Mouse (Mus musculus): ENCODE results near the gene S100a5. TPM values are rescaled to one million over a fixed set of nuclear protein-coding genes. Genes with fewer than 3 reads are reported as not detected.
A peak's percentile ranks its signal among the peaks of the same experiment; 100 is the strongest.

Gene S100a5
- total and polyA plus RNA-seq, 2 experiments from 2014 or later: not detected

DNA sequence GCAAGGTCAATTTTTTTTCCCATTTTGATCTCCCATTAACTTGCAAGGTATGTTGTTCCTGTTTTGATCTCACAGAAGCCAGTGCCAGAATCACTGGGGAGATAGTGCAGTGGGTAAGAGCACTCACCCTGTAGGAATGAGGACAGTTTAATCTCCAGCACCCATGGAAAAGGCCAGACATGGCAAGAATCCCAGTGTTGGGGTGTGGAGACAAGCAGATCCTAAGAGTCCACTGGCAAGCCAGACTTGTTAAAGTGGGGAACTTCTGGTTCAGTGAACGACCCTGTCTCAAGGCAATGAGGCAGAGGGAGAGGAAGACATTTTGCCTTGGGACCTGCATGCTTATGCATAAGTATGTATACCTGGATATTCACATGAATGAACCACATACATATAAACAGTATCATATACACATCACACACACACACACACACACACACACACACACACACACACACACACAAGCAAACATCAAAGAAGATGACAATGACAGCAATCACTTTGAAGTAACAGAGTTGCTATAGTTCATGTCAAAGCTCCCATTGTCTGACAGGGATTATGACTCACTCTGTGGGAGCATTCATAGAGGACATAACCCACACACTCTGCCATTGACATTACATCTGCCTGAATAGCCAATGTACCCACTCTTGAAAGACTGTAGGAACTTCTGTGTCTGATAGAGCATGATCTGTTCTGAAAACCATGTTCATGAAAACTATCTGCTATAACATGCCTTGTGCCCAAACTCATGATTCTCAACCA, 30.4 kb downstream of the S100a5 start:
- ATAC-seq (no peak), DNase-seq (ENCODE audit: low spot score) (no peak)
- H3K4me1 ChIP-seq (ENCODE audit: insufficient read depth, low read length): no peaks in the 10 kb centered on the region
- H3K27ac ChIP-seq: no peak overlapping the region
- no peak overlapping the region for H3K4me3 ChIP-seq (ENCODE audit: low read length)
- 92% methylated on average over 1 of the region's 1 CpGs for WGBS
- no peaks in the 10 kb centered on the region for H3K36me3 ChIP-seq (ENCODE audit: insufficient read depth, low read length)
- no peaks in the 10 kb centered on the region for H3K9me3 ChIP-seq (ENCODE audit: low read length)
- H3K27me3 ChIP-seq (ENCODE audit: insufficient read depth, low read length): no peaks in the 10 kb centered on the region
- H3K4me2 ChIP-seq (ENCODE audit: low read depth, low read length): no peak overlapping the region
- no peak overlapping the region for H3K9ac ChIP-seq (replicated peaks; ENCODE audit: low read length)
- TF ChIP-seq CTCF (IDR thresholded peaks at IDR 0.05; ENCODE audit: low read depth): no peak

DNA sequence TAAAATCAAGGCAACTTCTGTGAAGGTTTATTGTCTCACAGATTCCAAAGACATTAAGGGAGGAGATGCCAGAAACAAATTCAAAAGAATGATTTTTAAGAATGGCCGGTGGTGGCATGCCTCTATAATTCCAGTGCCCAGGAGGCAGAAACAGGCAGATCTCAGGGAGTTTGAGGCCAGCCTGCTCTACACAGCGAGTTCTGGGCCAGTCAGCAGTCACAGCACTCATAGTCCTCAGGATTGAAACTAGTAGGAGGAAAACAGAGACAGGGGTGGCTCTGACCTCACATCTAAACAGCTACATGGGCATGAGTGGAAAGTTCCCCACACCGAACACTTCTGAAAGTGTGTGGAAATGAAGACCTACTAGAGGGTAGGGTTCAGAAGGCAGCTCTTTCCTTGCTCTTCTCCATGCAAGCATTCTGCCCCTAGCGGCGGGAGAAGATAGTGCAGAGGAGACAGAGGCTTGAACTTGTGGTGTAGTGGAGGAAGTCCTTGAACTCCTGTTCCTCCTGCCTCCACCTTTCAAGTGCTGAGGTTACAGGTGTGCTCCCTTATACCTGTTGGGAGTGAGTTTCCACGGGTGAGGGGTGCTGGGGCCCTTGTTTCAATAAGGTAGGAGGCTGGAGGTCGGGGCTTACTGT, 31.3 kb downstream of the S100a5 start:
- peak; percentile 63 for TF ChIP-seq CTCF (IDR thresholded peaks at IDR 0.05; ENCODE audit: low read depth)
- Histone ChIP-seq H3K9me3 (ENCODE audit: low read length) (no peaks in the 10 kb centered on the region), H3K9ac (replicated peaks; ENCODE audit: low read length) (no peak overlapping the region), H3K4me3 (ENCODE audit: low read length) (no peak overlapping the region), H3K27ac (no peak overlapping the region), H3K4me2 (ENCODE audit: low read depth, low read length) (no peak overlapping the region), H3K27me3 (ENCODE audit: insufficient read depth, low read length) (no peaks in the 10 kb centered on the region), H3K36me3 (ENCODE audit: insufficient read depth, low read length) (no peaks in the 10 kb centered on the region), H3K4me1 (ENCODE audit: insufficient read depth, low read length) (no peaks in the 10 kb centered on the region)
- DNase-seq (ENCODE audit: low spot score) (no peak), ATAC-seq (no peak)
- WGBS: 60% methylated on average over 7 of the region's 7 CpGs

DNA sequence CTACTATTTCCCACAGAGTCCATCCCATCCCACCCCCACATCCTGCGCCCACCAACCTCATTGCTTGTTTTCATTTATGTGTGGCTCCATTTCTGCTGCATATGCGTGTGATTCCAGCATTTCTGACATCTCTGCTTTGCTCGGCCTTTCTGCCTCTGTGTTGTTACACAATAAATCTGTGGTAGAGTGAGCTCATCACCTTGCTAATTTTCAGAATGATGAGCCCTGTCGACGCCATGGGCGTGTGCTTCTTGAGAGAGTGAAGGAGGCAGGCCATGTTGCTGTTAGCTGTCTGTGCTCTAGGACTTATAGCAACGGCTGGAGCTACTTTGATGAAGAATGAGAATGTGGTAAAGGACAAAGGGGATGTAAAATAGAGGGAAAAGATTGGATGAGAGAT, 32.7 kb downstream of the S100a5 start:
- TF ChIP-seq CTCF (IDR thresholded peaks at IDR 0.05; ENCODE audit: low read depth): no peak
- ATAC-seq (no peak), DNase-seq (ENCODE audit: low spot score) (no peak)
- H3K4me3 ChIP-seq (ENCODE audit: low read length): no peak overlapping the region
- no peak overlapping the region for H3K27ac ChIP-seq
- H3K4me1 ChIP-seq (ENCODE audit: insufficient read depth, low read length): no peaks in the 10 kb centered on the region
- no peak overlapping the region for H3K9ac ChIP-seq (replicated peaks; ENCODE audit: low read length)
- no peaks in the 10 kb centered on the region for H3K9me3 ChIP-seq (ENCODE audit: low read length)
- no peaks in the 10 kb centered on the region for H3K36me3 ChIP-seq (ENCODE audit: insufficient read depth, low read length)
- H3K27me3 ChIP-seq (ENCODE audit: insufficient read depth, low read length): no peaks in the 10 kb centered on the region
- WGBS: 88% methylated on average over 7 of the region's 7 CpGs
- H3K4me2 ChIP-seq (ENCODE audit: low read depth, low read length): no peak overlapping the region

DNA sequence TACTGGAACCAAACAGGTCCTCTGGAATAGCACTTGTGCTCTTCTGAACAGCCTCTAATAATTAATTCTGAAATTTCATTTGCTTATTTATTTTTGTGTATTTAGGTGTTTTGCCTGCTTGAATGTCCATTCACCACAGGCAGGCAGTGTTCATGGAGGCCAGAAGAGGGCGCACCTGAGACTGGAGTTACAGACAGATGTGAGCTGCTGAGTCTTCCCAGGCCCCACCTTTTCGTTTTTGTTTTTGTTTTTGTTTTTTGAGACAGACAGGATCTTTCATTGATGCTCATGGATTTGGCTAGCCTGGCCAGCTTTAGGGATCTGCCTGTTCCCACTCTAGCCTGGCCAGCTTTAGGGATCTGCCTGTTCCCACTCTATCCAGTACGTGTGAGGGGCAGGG, 35.9 kb downstream of the S100a5 start:
- no peaks in the 10 kb centered on the region for H3K27me3 ChIP-seq (ENCODE audit: insufficient read depth, low read length)
- peak; percentile 60 for TF ChIP-seq CTCF (IDR thresholded peaks at IDR 0.05; ENCODE audit: low read depth)
- 51% methylated on average over 3 of the region's 3 CpGs for whole genome bisulfite sequencing
- H3K4me2 ChIP-seq (ENCODE audit: low read depth, low read length): no peak overlapping the region
- no peak overlapping the region for H3K9ac ChIP-seq (replicated peaks; ENCODE audit: low read length)
- no peak overlapping the region for H3K27ac ChIP-seq
- H3K4me1 ChIP-seq (ENCODE audit: insufficient read depth, low read length): no peaks in the 10 kb centered on the region
- H3K36me3 ChIP-seq (ENCODE audit: insufficient read depth, low read length): no peaks in the 10 kb centered on the region
- ATAC-seq (no peak), DNase-seq (ENCODE audit: low spot score) (no peak)
- no peaks in the 10 kb centered on the region for H3K9me3 ChIP-seq (ENCODE audit: low read length)
- no peak overlapping the region for H3K4me3 ChIP-seq (ENCODE audit: low read length)

DNA sequence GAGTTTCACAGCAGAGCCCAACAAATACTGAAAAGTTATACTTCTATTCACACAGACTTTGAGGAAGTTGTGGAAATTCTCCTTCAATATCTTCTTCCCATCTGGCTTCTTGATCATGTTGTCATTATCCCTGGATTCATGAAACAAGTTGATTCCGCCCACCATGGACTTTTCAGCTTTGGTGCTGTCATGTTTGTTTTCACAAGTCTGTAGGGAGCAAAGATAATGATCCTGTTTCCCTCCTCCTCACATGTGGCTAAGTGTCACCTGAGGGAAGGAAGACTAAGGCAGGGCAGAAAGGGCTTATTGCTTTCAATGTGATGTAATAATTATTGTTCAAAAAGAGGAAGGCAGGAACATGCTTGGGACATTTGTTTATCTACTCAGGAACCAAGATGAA, 39.0 kb downstream of the S100a5 start:
- no peak for DNase-seq (ENCODE audit: low spot score)
- no peak overlapping the region for H3K9ac ChIP-seq (replicated peaks; ENCODE audit: low read length)
- ATAC-seq: no peak
- TF ChIP-seq CTCF (IDR thresholded peaks at IDR 0.05; ENCODE audit: low read depth): no peak
- no peaks in the 10 kb centered on the region for H3K27me3 ChIP-seq (ENCODE audit: insufficient read depth, low read length)
- no peaks in the 10 kb centered on the region for H3K4me1 ChIP-seq (ENCODE audit: insufficient read depth, low read length)
- H3K4me2 ChIP-seq (ENCODE audit: low read depth, low read length): no peak overlapping the region
- no peak overlapping the region for H3K4me3 ChIP-seq (ENCODE audit: low read length)
- no peak overlapping the region for H3K27ac ChIP-seq
- WGBS: 88% methylated on average over 1 of the region's 1 CpGs
- H3K9me3 ChIP-seq (ENCODE audit: low read length): no peaks in the 10 kb centered on the region
- H3K36me3 ChIP-seq (ENCODE audit: insufficient read depth, low read length): no peaks in the 10 kb centered on the region

DNA sequence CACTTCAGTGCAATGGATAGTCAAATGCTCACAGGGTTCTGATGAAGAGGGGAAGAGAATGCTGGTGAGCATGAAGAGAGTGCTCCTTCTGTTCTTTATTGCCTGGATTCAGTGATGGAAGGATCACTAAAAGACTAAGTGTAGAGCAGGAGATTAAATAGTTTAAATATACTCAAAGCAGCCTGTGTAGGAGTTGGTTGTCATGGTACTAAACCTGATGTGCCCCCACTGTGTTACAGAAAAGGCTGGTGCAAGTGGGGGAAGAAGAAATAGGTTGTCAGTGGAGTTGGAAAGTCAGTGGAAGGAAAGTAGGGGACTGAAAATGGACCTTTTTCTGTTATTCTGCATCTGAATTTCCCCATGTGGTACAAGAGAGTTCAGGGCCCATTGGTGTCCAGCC, 40.7 kb downstream of the S100a5 start:
- Histone ChIP-seq H3K9me3 (ENCODE audit: low read length) (no peaks in the 10 kb centered on the region), H3K4me3 (ENCODE audit: low read length) (no peak overlapping the region), H3K4me2 (ENCODE audit: low read depth, low read length) (no peak overlapping the region), H3K4me1 (ENCODE audit: insufficient read depth, low read length) (no peaks in the 10 kb centered on the region), H3K36me3 (ENCODE audit: insufficient read depth, low read length) (no peaks in the 10 kb centered on the region), H3K27ac (no peak overlapping the region), H3K9ac (replicated peaks; ENCODE audit: low read length) (no peak overlapping the region), H3K27me3 (ENCODE audit: insufficient read depth, low read length) (no peaks in the 10 kb centered on the region)
- no peak for TF ChIP-seq CTCF (IDR thresholded peaks at IDR 0.05; ENCODE audit: low read depth)
- no peak for DNase-seq (ENCODE audit: low spot score)
- no peak for ATAC-seq

DNA sequence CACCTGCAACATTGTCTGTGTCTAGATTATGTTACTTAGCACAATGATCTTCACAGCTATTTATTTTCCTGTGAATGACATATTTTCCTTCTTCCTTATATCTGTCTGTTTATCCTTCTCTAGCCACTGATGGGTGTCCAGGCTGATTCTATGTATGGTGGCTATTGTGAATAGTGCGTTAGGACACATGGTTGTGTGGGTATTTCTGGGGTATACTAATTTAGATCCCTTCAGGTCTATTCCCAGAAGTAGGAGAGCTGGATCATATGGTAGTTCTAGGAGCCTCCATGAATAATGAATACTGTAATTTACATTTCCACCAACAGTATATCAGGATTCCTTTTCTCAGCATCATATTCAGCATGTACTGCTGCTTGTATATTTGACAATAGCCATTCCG, 41.5 kb downstream of the S100a5 start:
- no peak overlapping the region for H3K4me3 ChIP-seq (ENCODE audit: low read length)
- H3K27me3 ChIP-seq (ENCODE audit: insufficient read depth, low read length): no peaks in the 10 kb centered on the region
- 96% methylated on average over 2 of the region's 2 CpGs for WGBS
- H3K9ac ChIP-seq (replicated peaks; ENCODE audit: low read length): no peak overlapping the region
- H3K9me3 ChIP-seq (ENCODE audit: low read length): no peaks in the 10 kb centered on the region
- DNase-seq (ENCODE audit: low spot score): no peak
- no peak for TF ChIP-seq CTCF (IDR thresholded peaks at IDR 0.05; ENCODE audit: low read depth)
- no peaks in the 10 kb centered on the region for H3K36me3 ChIP-seq (ENCODE audit: insufficient read depth, low read length)
- no peaks in the 10 kb centered on the region for H3K4me1 ChIP-seq (ENCODE audit: insufficient read depth, low read length)
- no peak overlapping the region for H3K4me2 ChIP-seq (ENCODE audit: low read depth, low read length)
- no peak for ATAC-seq
- no peak overlapping the region for H3K27ac ChIP-seq

Measured in hindbrain, postnatal 0 days (tissue).